Mouse (Mus musculus): ENCODE results near the gene Olfr459.

Gene Olfr459

DNA sequence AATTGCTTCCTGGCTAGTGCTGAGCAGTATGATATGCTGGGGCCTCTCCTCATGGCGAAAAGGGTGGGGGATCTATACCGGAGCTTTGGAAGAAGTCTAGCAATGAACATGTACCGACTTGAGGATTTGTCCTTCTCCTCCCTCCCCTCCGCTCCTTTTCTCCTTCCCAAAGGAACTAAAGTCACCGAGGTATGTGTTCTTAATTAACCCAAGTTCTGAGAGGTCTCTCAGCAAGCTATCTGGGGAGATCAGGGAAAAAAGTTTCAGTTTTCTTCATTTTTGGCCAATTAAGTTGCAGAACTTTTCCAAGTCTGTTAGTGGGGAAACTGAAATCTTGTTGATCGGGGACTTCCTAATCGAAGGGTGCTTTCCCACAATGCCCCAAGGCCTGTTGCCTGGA, at the start of gene Olfr459:
Olfr459 (minus strand) TSS at position 101 of the 400 bp plus-strand sequence.
- DNase-seq (ENCODE audit: low spot score in 2 of 2): no peak

DNA sequence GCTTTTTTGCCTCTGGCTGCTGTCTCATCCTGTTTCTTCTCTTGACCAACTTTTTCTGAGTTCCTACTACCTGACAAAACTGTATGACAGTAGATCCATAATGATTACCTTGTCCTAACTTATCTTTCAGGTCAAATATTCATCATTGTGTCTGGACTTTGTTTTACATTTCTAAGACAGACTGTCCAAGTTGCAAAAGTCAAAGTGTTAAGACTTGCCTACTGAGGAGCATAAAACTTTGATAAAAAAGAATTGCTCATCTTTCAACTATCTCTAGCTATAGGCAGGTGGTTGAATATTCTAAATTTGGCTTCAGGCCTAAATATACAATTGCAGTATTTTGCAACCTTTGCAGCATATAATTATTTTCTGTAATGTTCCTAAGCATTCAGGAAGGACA, 49.1 kb upstream of the Olfr459 start:
- no peak for DNase-seq (ENCODE audit: low spot score in 2 of 2)

DNA sequence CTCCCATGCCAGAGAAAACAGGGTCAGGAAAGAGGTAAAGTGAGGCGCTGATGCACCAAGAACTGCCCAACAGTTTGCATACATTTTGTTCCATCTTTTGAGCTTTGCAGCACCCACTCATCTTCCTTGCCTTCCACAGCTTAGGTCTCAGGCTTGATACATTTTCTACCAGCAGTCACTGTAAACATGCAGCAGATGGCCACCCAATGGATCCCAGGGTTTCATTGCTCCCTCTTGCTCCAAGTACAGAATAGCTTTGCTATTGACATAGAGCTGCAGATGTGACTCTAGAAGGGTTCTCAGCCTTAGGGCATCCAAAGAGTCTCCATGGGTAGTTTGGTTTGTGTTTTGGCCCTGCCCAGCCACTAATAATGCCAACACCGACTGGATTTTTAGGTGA, 11.7 kb upstream of the Olfr459 start:
- DNase-seq (ENCODE audit: low spot score in 2 of 2): no peak

- no peak for DNase-seq (ENCODE audit: low spot score in 2 of 2)
These were observed 744 bp upstream of the Olfr459 start for GRCm38 (mm10) chr6:41775721-41776120.

DNA sequence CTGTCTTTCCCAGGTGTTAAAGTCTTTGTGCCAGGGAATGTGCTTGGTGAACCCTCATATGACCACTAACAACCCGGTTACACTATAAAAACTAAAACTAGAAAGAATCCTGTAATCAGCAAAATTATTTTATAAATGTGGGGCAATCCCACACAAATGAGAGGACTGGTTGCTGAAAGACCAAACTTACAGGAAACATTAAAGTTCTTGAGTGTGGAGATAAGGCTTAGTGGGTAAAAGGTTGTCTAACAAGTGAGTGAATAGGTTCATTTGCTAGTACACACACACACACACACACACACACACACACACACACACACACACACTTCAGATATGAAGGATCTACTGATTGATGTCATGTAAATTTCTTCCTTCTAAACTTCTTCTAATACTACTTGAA, 5.1 kb downstream of the Olfr459 start:
- no peak for DNase-seq (ENCODE audit: low spot score in 2 of 2)

- no peak for DNase-seq (ENCODE audit: low spot score in 2 of 2)
These were observed 10.7 kb downstream of the Olfr459 start for GRCm38 (mm10) chr6:41764306-41764705.

DNA sequence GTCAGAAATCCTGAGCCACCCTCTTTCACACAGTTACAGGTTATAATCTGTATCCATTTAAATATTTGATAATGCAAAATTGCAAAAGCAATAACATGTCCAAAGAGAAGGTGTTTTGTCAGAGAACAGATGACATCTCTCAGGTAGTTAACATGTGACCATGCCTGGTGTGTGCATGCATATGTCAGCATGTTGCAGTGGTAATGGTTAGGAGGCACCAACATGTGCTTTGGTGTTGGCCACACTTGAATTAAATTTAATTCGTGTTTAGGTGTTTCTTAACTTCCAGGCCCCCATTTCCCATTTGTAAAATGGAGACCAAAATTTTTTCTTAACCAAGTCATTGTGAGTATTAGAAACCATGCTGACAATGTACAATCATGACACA, 12.6 kb downstream of the Olfr459 start:
- no peak for DNase-seq (ENCODE audit: low spot score in 2 of 2)

GRCm38 (mm10) chr6:41761702-41762369, 13.1 kb downstream of the Olfr459 start:
- peak in 1 of 2 experiments; percentile 28 for DNase-seq (ENCODE audit: low spot score in 2 of 2)

DNA sequence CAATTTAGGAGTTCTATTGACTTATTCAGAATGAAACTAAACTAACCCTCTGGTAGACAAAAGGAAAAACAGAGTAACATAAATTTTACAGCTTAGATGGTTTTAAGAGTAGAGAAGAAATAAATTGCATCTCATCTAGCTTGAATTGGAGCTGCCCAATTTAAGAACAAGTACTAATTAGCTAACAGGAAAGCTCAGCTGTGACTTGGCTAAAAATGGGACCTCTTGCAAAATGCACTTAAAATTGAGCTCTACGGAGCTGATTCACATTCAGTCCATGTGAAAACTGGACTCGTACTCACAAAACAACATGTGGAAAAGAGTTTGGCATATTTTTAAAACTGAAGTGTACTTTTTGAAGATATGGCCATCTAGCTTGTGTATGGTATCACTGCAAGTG, 15.4 kb downstream of the Olfr459 start:
- DNase-seq (ENCODE audit: low spot score in 2 of 2): no peak

GRCm38 (mm10) chr6:41758421-41758820, 16.6 kb downstream of the Olfr459 start:
- no peak for DNase-seq (ENCODE audit: low spot score in 2 of 2)

- no peak for DNase-seq (ENCODE audit: low spot score in 2 of 2)
These were observed 17.8 kb downstream of the Olfr459 start for GRCm38 (mm10) chr6:41757199-41757598.

DNA sequence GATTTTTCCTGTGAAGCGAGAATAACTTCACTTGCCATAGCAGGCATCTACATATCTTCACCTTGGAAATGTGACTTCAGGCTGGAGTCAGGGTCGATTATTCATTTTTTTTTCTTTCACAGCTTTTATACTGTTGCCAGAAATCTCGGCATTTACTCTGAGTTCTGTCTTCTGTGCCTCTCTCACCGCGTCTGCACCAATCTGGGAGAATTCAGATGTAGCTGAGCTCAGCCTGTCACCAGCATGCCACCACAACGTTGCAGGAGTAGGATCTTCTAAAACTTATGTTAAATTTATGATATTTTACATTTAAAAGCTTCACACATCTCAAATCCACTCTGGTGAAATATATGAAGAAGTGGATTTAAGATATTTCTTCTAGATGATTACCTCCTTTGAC, 20.4 kb downstream of the Olfr459 start:
- DNase-seq (ENCODE audit: low spot score in 2 of 2): no peak

DNA sequence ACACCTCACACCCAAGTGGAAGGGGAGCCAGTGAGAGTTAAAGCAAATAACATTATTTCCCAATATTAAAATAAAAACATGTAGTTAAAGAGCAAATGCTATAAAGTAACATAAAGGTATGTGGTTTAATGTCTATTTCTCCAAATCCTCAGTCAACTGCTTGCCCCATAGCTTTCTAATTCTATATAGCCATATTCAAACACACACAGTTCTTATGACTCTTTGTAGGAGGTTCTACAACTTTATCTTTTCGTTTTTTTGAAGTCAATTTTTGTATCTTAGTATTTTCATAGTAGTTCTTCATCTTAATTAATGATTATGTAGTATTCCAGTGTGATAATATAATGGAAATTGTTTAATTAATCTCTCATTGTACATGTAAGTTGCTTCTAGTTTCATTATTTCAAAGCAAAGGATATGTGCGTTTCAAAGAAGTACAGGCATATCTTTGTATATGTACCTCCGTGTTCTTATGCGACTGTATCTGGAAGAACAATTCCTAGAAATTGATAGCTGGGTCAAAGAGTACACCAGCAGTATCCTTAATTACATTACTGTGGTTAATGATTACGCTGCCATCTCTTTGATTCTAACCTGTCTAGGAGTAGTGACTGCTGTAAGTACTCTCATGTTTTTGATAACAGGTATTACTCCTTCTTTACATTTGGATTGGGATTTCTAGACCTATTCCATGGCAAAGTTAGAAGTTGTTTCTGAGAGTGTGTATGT, 30.1 kb downstream of the Olfr459 start:
- no peak for DNase-seq (ENCODE audit: low spot score in 2 of 2)

DNA sequence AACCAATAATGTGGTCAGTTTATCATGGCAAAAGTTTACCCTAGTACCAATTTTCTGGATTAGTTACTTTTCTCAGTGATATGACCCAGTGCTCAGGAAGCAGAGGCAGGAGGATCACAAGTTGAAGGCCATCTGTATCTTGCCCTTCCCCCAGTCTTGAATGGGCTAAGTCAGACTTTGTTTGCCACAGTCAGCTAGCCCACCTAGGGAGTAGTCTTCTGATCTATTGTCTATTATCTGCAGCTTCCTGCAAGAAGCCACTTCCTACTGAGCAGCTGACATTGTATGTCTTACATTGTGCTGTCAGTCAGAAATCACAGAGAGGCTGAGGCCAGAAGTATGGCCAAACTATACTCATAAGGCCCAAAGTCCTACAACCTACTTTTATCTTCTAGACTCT, 33.9 kb downstream of the Olfr459 start:
- no peak for DNase-seq (ENCODE audit: low spot score in 2 of 2)

DNA sequence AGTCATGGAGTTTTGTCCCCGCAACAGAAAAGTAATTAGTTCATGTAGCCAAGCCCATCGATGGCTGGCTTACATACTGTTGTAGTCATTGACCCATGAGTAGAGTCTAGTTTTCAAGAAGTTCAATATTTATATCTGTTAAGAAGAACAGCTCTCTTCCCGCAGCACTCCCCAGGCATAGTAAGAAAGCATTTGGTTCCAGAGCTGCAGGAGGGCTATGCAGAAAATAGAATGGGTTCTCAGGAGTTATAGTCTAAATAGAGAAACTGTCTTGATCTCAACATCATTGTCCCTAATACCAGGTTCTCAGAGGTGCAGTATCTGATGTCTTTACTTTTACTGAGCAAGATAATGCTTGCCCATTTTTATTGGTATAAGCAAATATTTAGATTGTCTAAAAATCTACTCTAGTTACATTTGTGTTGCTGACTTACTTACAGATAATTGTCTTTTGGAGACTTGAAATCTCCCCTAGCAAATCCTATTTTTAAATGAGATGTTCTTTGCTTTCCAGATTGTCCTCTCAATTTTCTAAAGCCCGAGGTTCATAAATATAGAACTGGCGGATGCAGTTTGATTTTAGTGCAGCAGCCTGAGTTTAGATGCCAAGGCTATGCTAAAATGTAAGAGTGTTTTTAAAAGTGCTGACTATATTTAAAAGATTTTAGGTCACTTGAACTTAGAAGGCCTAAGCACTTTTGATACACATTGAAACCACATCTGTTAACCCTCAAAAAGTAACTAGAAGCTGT, 40.1 kb downstream of the Olfr459 start:
- DNase-seq (ENCODE audit: low spot score in 2 of 2): no peak

GRCm38 (mm10) chr6:41727989-41728609, 46.9 kb downstream of the Olfr459 start:
- peak in 1 of 2 experiments; percentile 31 for DNase-seq (ENCODE audit: low spot score in 2 of 2)

GRCm38 (mm10) chr6:41721430-41721829, 53.5 kb downstream of the Olfr459 start:
- DNase-seq (ENCODE audit: low spot score in 2 of 2): no peak
